Mouse (Mus musculus) hindbrain, embryonic 10.5 days (tissue): ENCODE measurements at regions not wholly inside any gene's neighbourhood (a gene's known extent, or its start where the extent isn't known, plus 50 kb on each side); places are given as distances from the start of the nearest gene placed in this dataset.

ENCODE experiments used
- DNase-seq: peaks from one replicate; pipeline ENCODE4 v3.0.0-alpha.2; 2017; ENCODE audit warnings: low spot score
- H3K27ac ChIP-seq: fragments of 300-500 bp; sonication (generic); 2 replicates; pipeline ENCODE4 v1.5.1; 2016; ENCODE audit warnings: mild to moderate bottlenecking, moderate library complexity
- H3K27me3 ChIP-seq: fragments of 300-500 bp; sonication (generic); 2 replicates; pipeline ENCODE4 v1.6.1; 2016; ENCODE audit warnings: mild to moderate bottlenecking; ENCODE audit not compliant: poor library complexity, insufficient read depth, severe bottlenecking
- H3K36me3 ChIP-seq: fragments of 300-500 bp; sonication (generic); 2 replicates; pipeline ENCODE4 v1.6.1; 2016; ENCODE audit warnings: mild to moderate bottlenecking, moderate library complexity
- H3K4me1 ChIP-seq: fragments of 300-500 bp; sonication (generic); replicated peaks from 2 replicates; pipeline ENCODE4 v1.6.1; 2016; ENCODE audit warnings: mild to moderate bottlenecking
- H3K4me3 ChIP-seq: fragments of 300-500 bp; sonication (generic); 2 replicates; pipeline ENCODE4 v1.5.1; 2016; ENCODE audit warnings: mild to moderate bottlenecking, moderate library complexity
- H3K9me3 ChIP-seq: fragments of 300-500 bp; sonication (generic); 2 replicates; pipeline ENCODE4 v1.6.1; 2016; ENCODE audit warnings: mild to moderate bottlenecking, moderate library complexity
- WGBS: fragments of 180-500 bp; shearing (Covaris S2); methylation state at CpG from one replicate; pipeline ENCODE4 v1.1.7; 2016; 5-methylcytosine and 5-hydroxymethylcytosine counted together

- Histone ChIP-seq H3K4me1 (no peaks in the 10 kb centered on the region), H3K9me3 (no peaks in the 10 kb centered on the region), H3K36me3 (no peaks in the 10 kb centered on the region), H3K27ac (no peak overlapping the region), H3K27me3 (no peaks in the 10 kb centered on the region), H3K4me3 (no peak overlapping the region)
- WGBS, result 76% methylated on average over 3 of the region's 3 CpGs
- no peak for DNase-seq
Observed at GRCm38 (mm10) chr13:35515291-35515690, 144.3 kb upstream of the Cdyl start.

- Histone ChIP-seq H3K4me3 (no peak overlapping the region), H3K27me3 (no peaks in the 10 kb centered on the region), H3K4me1 (no peaks in the 10 kb centered on the region), H3K36me3 (no peaks in the 10 kb centered on the region), H3K27ac (no peak overlapping the region), H3K9me3 (no peaks in the 10 kb centered on the region)
- DNase-seq, result no peak
- 86% methylated on average over 3 of the region's 3 CpGs for WGBS
Observed at GRCm38 (mm10) chr13:35517692-35518091, 141.9 kb upstream of the Cdyl start.

GRCm38 (mm10) chr13:35522272-35522671, 137.4 kb upstream of the Cdyl start:
- WGBS, result 90% methylated on average over 1 of the region's 1 CpGs

GRCm38 (mm10) chr13:35529577-35529976, 130.1 kb upstream of the Cdyl start:
- WGBS, result 88% methylated on average over 3 of the region's 3 CpGs
- Histone ChIP-seq H3K9me3 (no peaks in the 10 kb centered on the region), H3K27ac (no peak overlapping the region), H3K4me1 (no peaks in the 10 kb centered on the region), H3K4me3 (no peak overlapping the region), H3K27me3 (no peaks in the 10 kb centered on the region), H3K36me3 (no peaks in the 10 kb centered on the region)
- DNase-seq, result no peak

More at GRCm38 (mm10) chr13:35522272-35522671, 137.4 kb upstream of the Cdyl start:
- no peak overlapping the region for H3K4me3 ChIP-seq
- no peak for DNase-seq
- H3K27ac ChIP-seq, result no peak overlapping the region
- H3K36me3 ChIP-seq, result no peaks in the 10 kb centered on the region
- H3K27me3 ChIP-seq, result no peaks in the 10 kb centered on the region
- no peaks in the 10 kb centered on the region for H3K4me1 ChIP-seq
- H3K9me3 ChIP-seq, result no peaks in the 10 kb centered on the region

GRCm38 (mm10) chr13:35537106-35537505, 122.5 kb upstream of the Cdyl start:
- WGBS, result 88% methylated on average over 7 of the region's 7 CpGs

GRCm38 (mm10) chr13:35537936-35538335, 121.7 kb upstream of the Cdyl start:
- 77% methylated on average over 5 of the region's 5 CpGs for WGBS
- Histone ChIP-seq H3K27ac (no peak overlapping the region), H3K27me3 (no peaks in the 10 kb centered on the region), H3K4me1 (no peaks in the 10 kb centered on the region), H3K4me3 (no peak overlapping the region), H3K9me3 (no peaks in the 10 kb centered on the region), H3K36me3 (no peaks in the 10 kb centered on the region)
- no peak for DNase-seq

More at GRCm38 (mm10) chr13:35537106-35537505, 122.5 kb upstream of the Cdyl start:
- Histone ChIP-seq H3K27ac (no peak overlapping the region), H3K4me3 (no peak overlapping the region), H3K36me3 (no peaks in the 10 kb centered on the region), H3K4me1 (no peaks in the 10 kb centered on the region), H3K9me3 (no peaks in the 10 kb centered on the region), H3K27me3 (no peaks in the 10 kb centered on the region)
- no peak for DNase-seq

GRCm38 (mm10) chr13:35540433-35540832, 119.2 kb upstream of the Cdyl start:
- no peaks in the 10 kb centered on the region for H3K4me1 ChIP-seq
- no peaks in the 10 kb centered on the region for H3K36me3 ChIP-seq
- no peak overlapping the region for H3K4me3 ChIP-seq
- no peak for DNase-seq
- no peaks in the 10 kb centered on the region for H3K9me3 ChIP-seq
- 93% methylated on average over 2 of the region's 2 CpGs for WGBS
- no peak overlapping the region for H3K27ac ChIP-seq
- no peaks in the 10 kb centered on the region for H3K27me3 ChIP-seq

GRCm38 (mm10) chr13:35541053-35541452, 118.6 kb upstream of the Cdyl start:
- DNase-seq, result no peak
- Histone ChIP-seq H3K27ac (no peak overlapping the region), H3K36me3 (no peaks in the 10 kb centered on the region), H3K4me3 (no peak overlapping the region), H3K9me3 (no peaks in the 10 kb centered on the region), H3K4me1 (no peaks in the 10 kb centered on the region), H3K27me3 (no peaks in the 10 kb centered on the region)
- 85% methylated on average over 6 of the region's 6 CpGs for WGBS

GRCm38 (mm10) chr13:35564006-35564405, 95.6 kb upstream of the Cdyl start:
- no peak for DNase-seq
- H3K4me1 ChIP-seq, result no peaks in the 10 kb centered on the region
- H3K36me3 ChIP-seq, result no peaks in the 10 kb centered on the region
- no peak overlapping the region for H3K27ac ChIP-seq
- H3K4me3 ChIP-seq, result no peak overlapping the region
- WGBS, result 47% methylated on average over 1 of the region's 1 CpGs
- no peaks in the 10 kb centered on the region for H3K9me3 ChIP-seq
- H3K27me3 ChIP-seq, result no peaks in the 10 kb centered on the region

GRCm38 (mm10) chr13:35581616-35582015, 78.0 kb upstream of the Cdyl start:
- no peak overlapping the region for H3K4me3 ChIP-seq
- peaks cover 6% of the 10 kb centered on the region; the same call in 1 of the 2 replicates for H3K4me1 ChIP-seq
- WGBS, result 25% methylated on average over 3 of the region's 3 CpGs
- no peaks in the 10 kb centered on the region for H3K36me3 ChIP-seq
- no peaks in the 10 kb centered on the region for H3K27me3 ChIP-seq
- H3K9me3 ChIP-seq, result no peaks in the 10 kb centered on the region
- peak; percentile 58 for DNase-seq
- H3K27ac ChIP-seq, result no peak overlapping the region

GRCm38 (mm10) chr13:35598003-35598402, 61.6 kb upstream of the Cdyl start:
- WGBS, result 89% methylated on average over 5 of the region's 5 CpGs
- no peaks in the 10 kb centered on the region for H3K4me1 ChIP-seq
- H3K27ac ChIP-seq, result no peak overlapping the region
- no peak for DNase-seq
- no peaks in the 10 kb centered on the region for H3K9me3 ChIP-seq
- H3K36me3 ChIP-seq, result no peaks in the 10 kb centered on the region
- H3K4me3 ChIP-seq, result no peak overlapping the region
- H3K27me3 ChIP-seq, result no peaks in the 10 kb centered on the region

GRCm38 (mm10) chr13:35601560-35602135, 58.0 kb upstream of the Cdyl start:
- no peaks in the 10 kb centered on the region for H3K4me1 ChIP-seq
- H3K9me3 ChIP-seq, result no peaks in the 10 kb centered on the region
- 83% methylated on average over 2 of the region's 2 CpGs for WGBS
- no peak overlapping the region for H3K4me3 ChIP-seq
- H3K27me3 ChIP-seq, result no peaks in the 10 kb centered on the region
- H3K27ac ChIP-seq, result no peak overlapping the region
- no peaks in the 10 kb centered on the region for H3K36me3 ChIP-seq
- no peak for DNase-seq

GRCm38 (mm10) chr13:35603080-35603479, 56.6 kb upstream of the Cdyl start:
- H3K9me3 ChIP-seq, result no peaks in the 10 kb centered on the region
- no peak overlapping the region for H3K4me3 ChIP-seq

GRCm38 (mm10) chr13:35604061-35604460, 55.6 kb upstream of the Cdyl start:
- Histone ChIP-seq H3K27ac (no peak overlapping the region), H3K27me3 (no peaks in the 10 kb centered on the region), H3K36me3 (no peaks in the 10 kb centered on the region), H3K4me3 (no peak overlapping the region), H3K4me1 (no peaks in the 10 kb centered on the region), H3K9me3 (no peaks in the 10 kb centered on the region)
- 100% methylated on average over 1 of the region's 1 CpGs for WGBS
- DNase-seq, result no peak

More at GRCm38 (mm10) chr13:35603080-35603479, 56.6 kb upstream of the Cdyl start:
- Histone ChIP-seq H3K4me1 (no peaks in the 10 kb centered on the region), H3K27me3 (no peaks in the 10 kb centered on the region), H3K36me3 (no peaks in the 10 kb centered on the region), H3K27ac (no peak overlapping the region)
- DNase-seq, result no peak
- 92% methylated on average over 5 of the region's 5 CpGs for WGBS
